34 mouse cellular contexts compared by ENCODE assay signal in genomic region chr12:36050276-36050675, GRCm38 (mm10). TPM values are rescaled to one million over a fixed set of nuclear protein-coding genes. Genes with fewer than 3 reads are reported as not detected.
"Had no signal": no experiment of that assay in that cellular context is flagged by ENCODE, and none has a peak within 500 bp of the region (broad histone marks: within the 10 kb centered on the region; RNA-seq: fewer than 3 reads in every experiment).

No protein-coding gene starts in this region.

- H3K9ac ChIP-seq: heart, embryonic 12.5 days; hindbrain, embryonic 12.5 days; hindbrain, embryonic 14.5 days; kidney, embryonic 15.5 days; limb, embryonic 12.5 days; liver, embryonic 13.5 days had no signal

- DNase-seq: gastrocnemius, adult 2 months; gastrocnemius, postnatal 10 days; gastrocnemius, postnatal 25 days; heart, adult 18-20 months; heart, postnatal 10 days; heart, postnatal 4 days; kidney, adult 11 months; kidney, adult 2 months; kidney, adult 9 months; kidney, postnatal 14 days; kidney, postnatal 36 days; layer of hippocampus, adult 9-11 months; liver; liver, embryonic 13.5 days had no signal

- ATAC-seq: hindbrain, embryonic 16.5 days; inflammation-experienced regulatory T-cells, adult 6 months had no signal

- H3K4me3 ChIP-seq: gastrocnemius, adult 2 months; heart, embryonic 10.5 days; heart, embryonic 12.5 days; hindbrain, embryonic 10.5 days; hindbrain, embryonic 12.5 days; kidney, embryonic 15.5 days; left cerebral cortex, adult 2 months; limb, embryonic 10.5 days; limb, embryonic 12.5 days; liver, embryonic 13.5 days had no signal

- H3K36me3 ChIP-seq: heart, embryonic 10.5 days; heart, embryonic 12.5 days; hindbrain, embryonic 10.5 days; hindbrain, embryonic 12.5 days; kidney, embryonic 15.5 days; limb, embryonic 10.5 days; limb, embryonic 12.5 days; liver, embryonic 13.5 days had no signal

- H3K27ac ChIP-seq: gastrocnemius, adult 2 months; heart, embryonic 10.5 days; hindbrain, embryonic 10.5 days; hindbrain, embryonic 12.5 days; hindbrain, embryonic 14.5 days; kidney, embryonic 15.5 days; left cerebral cortex, adult 2 months; limb, embryonic 10.5 days; limb, embryonic 12.5 days; liver, embryonic 13.5 days had no signal

- H3K27me3 ChIP-seq: heart, embryonic 12.5 days; hindbrain, embryonic 12.5 days; kidney, embryonic 15.5 days; limb, embryonic 12.5 days; liver, embryonic 13.5 days had no signal

- H3K9me3 ChIP-seq: heart, embryonic 10.5 days; heart, embryonic 12.5 days; hindbrain, embryonic 10.5 days; hindbrain, embryonic 12.5 days; kidney, embryonic 15.5 days; limb, embryonic 10.5 days; limb, embryonic 12.5 days; liver, embryonic 13.5 days had no signal

- H3K4me2 ChIP-seq: heart, embryonic 12.5 days; hindbrain, embryonic 12.5 days; hindbrain, embryonic 14.5 days; kidney, embryonic 15.5 days; limb, embryonic 12.5 days; liver, embryonic 11.5 days; liver, embryonic 13.5 days had no signal

- H3K4me1 ChIP-seq: hindbrain, embryonic 10.5 days had no signal

RNA-seq across cellular contexts. Expression of gene Agr2, which starts 57.6 kb away (rescaled TPM):
- total RNA-seq: gastrocnemius, adult 2 months; gastrocnemius, postnatal 10 days; gastrocnemius, postnatal 25 days; gastrocnemius, postnatal 4 days; granulocyte monocyte progenitor cell, adult 5-6 weeks; heart, postnatal 10 days; heart, postnatal 25 days; heart, postnatal 4 days; layer of hippocampus, adult 18-20 months; layer of hippocampus, adult 8-10 months; layer of hippocampus, postnatal 14 days; left cerebral cortex, adult 2 months; left cerebral cortex, postnatal 14 days; left cerebral cortex, postnatal 36 days had no signal
- polyA plus RNA-seq: heart, embryonic 10.5 days; hindbrain, embryonic 10.5 days; hindbrain, embryonic 14.5 days; hindbrain, embryonic 16.5 days; inflammation-experienced regulatory T-cells, adult 6 months; kidney, adult 2 months; limb, embryonic 10.5 days; limb, embryonic 12.5 days had no signal
